Mouse (Mus musculus): ENCODE measurements around the gene Tarbp1. TPM values are rescaled to one million over a fixed set of nuclear protein-coding genes. Genes with fewer than 3 reads are reported as not detected.

The Tarbp1 gene
- polyA plus RNA-seq (2012; rRNA removed) = 5.9 and 6.2 TPM in 2 replicates

GRCm38 (mm10) chr8:126474299-126475187 lies at the start of gene Tarbp1:
Tarbp1 (minus strand) TSS chr8:126475065.

GRCm38 (mm10) chr8:126422174-126422919 lies 52.5 kb downstream of the Tarbp1 start, which contains the start of gene Coa6:
Coa6 (plus strand) TSS chr8:126422515.

Other genes with a start within 250 kb of the Tarbp1 start
- gene Slc35f3, start 176.5 kb downstream of the Tarbp1 start, polyA plus RNA-seq (2012; rRNA removed) = 3.0 and 3.5 TPM in 2 replicates
- 40.8 and 42.2 TPM in 2 replicates for gene Coa6, start 52.5 kb downstream of the Tarbp1 start, polyA plus RNA-seq (2012; rRNA removed)
- 32.4 and 34.1 TPM in 2 replicates for gene Irf2bp2, start 118.9 kb upstream of the Tarbp1 start, polyA plus RNA-seq (2012; rRNA removed)

Measured in central nervous system, embryonic 18 days (tissue).